Mouse (Mus musculus): ENCODE measurements around the gene Lbh.

GRCm38 (mm10) chr17:72925804-72926617 is 7.9 kb downstream of the Lbh start:
- no peak for TF ChIP-seq CTCF (IDR thresholded peaks at IDR 0.05; ENCODE audit: control insufficient read depth, insufficient read depth, insufficient replicate concordance, low read depth, low read length)
- no peak for TF ChIP-seq POLR2A (IDR thresholded peaks at IDR 0.05; ENCODE audit: control insufficient read depth, low read depth, low read length)

All from testis, adult 2 months (tissue).